Mouse (Mus musculus): ENCODE results near the gene Gm13287. TPM values are rescaled to one million over a fixed set of nuclear protein-coding genes. Genes with fewer than 3 reads are reported as not detected.
"Not testable (repeated sequence)": the region's sequence is repeated elsewhere in the genome, so short reads cannot be mapped to it uniquely, and the experiment has no call there.

Gene Gm13287
- polyA plus RNA-seq, 1 experiment from 2014 or later = not detected

DNA sequence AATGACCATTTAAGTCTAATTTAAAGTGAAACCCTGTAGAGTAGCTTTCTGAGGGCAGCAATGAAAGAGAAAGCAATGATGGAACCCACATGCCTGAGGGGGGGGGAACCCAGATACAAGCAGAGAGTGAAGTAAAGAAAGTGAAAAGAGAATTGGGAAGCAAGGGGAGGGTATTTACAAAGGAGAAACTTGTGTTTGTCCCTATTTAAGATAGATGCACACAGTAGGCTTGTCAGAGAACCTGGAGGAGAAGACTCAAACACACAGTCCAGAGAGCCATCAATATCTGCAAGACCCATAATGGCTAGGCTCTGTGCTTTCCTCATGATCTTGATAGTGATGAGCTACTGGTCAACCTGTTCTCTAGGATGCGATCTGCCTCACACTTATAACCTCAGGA, 16.6 kb downstream of the Gm13287 start, which contains the start of gene Ifna11:
Ifna11 (plus strand) TSS at position 301 of the 400 bp plus-strand sequence.
- ATAC-seq (ENCODE audit: low read depth) (no peak), DNase-seq (ENCODE audit: low spot score) (no peak)
- Histone ChIP-seq H3K36me3 (ENCODE audit: control insufficient read depth, insufficient read depth, low read length) (no peaks in the 10 kb centered on the region), H3K4me1 (ENCODE audit: control insufficient read depth, insufficient read depth, low read length) (no peaks in the 10 kb centered on the region), H3K9ac (ENCODE audit: low read depth, low read length) (no peak within 1 kb of the TSS), H3K4me3 (ENCODE audit: low read depth, low read length) (no peak within 1 kb of the TSS), H3K4me2 (ENCODE audit: low read depth, low read length) (no peak within 1 kb of the TSS), H3K9me3 (ENCODE audit: control insufficient read depth, low read length) (no peaks in the 10 kb centered on the region), H3K27me3 (replicated peaks; ENCODE audit: control insufficient read depth, insufficient read depth, low read length) (no peaks in the 10 kb centered on the region), H3K27ac (replicated peaks; ENCODE audit: low read depth, low read length) (no peak within 1 kb of the TSS)
- 71% methylated on average over 1 of the region's 1 CpGs for WGBS

DNA sequence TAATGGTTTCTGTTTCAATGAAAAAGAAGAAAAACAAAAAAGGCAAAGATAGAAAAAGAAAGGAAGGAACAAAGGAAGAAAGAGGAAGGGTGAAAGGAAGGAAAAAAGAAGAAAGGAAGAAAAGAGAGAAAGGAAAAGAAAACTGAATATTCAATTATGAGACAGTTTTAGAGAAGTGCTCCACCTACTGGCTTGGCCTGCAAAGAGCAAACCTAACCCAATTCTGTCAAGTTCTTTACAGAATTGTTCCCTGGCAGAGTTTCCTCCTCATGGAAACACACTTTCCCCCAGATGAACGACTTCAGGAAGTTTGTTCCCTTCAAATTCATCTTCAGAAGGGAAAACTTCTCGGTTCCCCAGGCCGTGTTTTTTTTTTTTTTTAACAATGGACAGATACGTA, 19.9 kb downstream of the Gm13287 start:
- DNase-seq (ENCODE audit: low spot score) = peak; percentile 4

GRCm38 (mm10) chr4:88827116-88827515, 24.1 kb downstream of the Gm13287 start, which contains the start of gene Ifna6:
TSS of gene Ifna6 (plus strand) at chr4:88827416.
- H3K4me1 ChIP-seq (ENCODE audit: control insufficient read depth, insufficient read depth, low read length); H3K27ac ChIP-seq (replicated peaks; ENCODE audit: low read depth, low read length); H3K9me3 ChIP-seq (ENCODE audit: control insufficient read depth, low read length); H3K4me3 ChIP-seq (ENCODE audit: low read depth, low read length); H3K27me3 ChIP-seq (replicated peaks; ENCODE audit: control insufficient read depth, insufficient read depth, low read length); ATAC-seq (ENCODE audit: low read depth); DNase-seq (ENCODE audit: low spot score); H3K9ac ChIP-seq (ENCODE audit: low read depth, low read length); H3K4me2 ChIP-seq (ENCODE audit: low read depth, low read length); H3K36me3 ChIP-seq (ENCODE audit: control insufficient read depth, insufficient read depth, low read length): not testable (repeated sequence)

More for the DNA sequence above, 19.9 kb downstream of the Gm13287 start:
- H3K9ac ChIP-seq (ENCODE audit: low read depth, low read length) = no peak overlapping the region
- H3K4me1 ChIP-seq (ENCODE audit: control insufficient read depth, insufficient read depth, low read length) = no peaks in the 10 kb centered on the region
- 29% methylated on average over 4 of the region's 4 CpGs for WGBS
- H3K27ac ChIP-seq (replicated peaks; ENCODE audit: low read depth, low read length) = no peak overlapping the region
- H3K36me3 ChIP-seq (ENCODE audit: control insufficient read depth, insufficient read depth, low read length) = no peaks in the 10 kb centered on the region
- ATAC-seq (ENCODE audit: low read depth) = no peak
- H3K4me2 ChIP-seq (ENCODE audit: low read depth, low read length) = no peak overlapping the region
- no peaks in the 10 kb centered on the region for H3K27me3 ChIP-seq (replicated peaks; ENCODE audit: control insufficient read depth, insufficient read depth, low read length)
- no peak overlapping the region for H3K4me3 ChIP-seq (ENCODE audit: low read depth, low read length)
- no peaks in the 10 kb centered on the region for H3K9me3 ChIP-seq (ENCODE audit: control insufficient read depth, low read length)

DNA sequence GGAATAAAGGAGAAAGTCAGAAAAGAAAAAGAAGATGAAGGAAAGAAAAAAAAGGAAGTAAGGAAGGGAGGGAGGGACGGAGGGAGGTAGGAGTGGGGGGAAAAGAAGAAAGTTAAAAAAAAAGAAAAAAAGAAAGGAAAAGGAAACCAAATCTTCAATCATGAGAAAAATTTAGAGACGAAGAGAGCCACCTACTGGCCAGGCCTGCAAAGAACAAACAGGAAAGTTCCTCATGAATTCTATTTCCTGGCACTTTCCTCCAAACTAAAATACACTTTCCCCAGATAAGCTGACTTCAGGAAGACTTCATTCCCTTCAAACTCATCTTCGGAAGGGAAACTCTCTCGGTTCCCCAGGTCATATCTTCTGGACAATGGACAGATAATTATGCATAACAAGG, 27.5 kb downstream of the Gm13287 start:
- Histone ChIP-seq H3K27ac (replicated peaks; ENCODE audit: low read depth, low read length) (no peak overlapping the region), H3K4me3 (ENCODE audit: low read depth, low read length) (no peak overlapping the region), H3K9me3 (ENCODE audit: control insufficient read depth, low read length) (no peaks in the 10 kb centered on the region), H3K4me1 (ENCODE audit: control insufficient read depth, insufficient read depth, low read length) (no peaks in the 10 kb centered on the region), H3K36me3 (ENCODE audit: control insufficient read depth, insufficient read depth, low read length) (no peaks in the 10 kb centered on the region), H3K4me2 (ENCODE audit: low read depth, low read length) (no peak overlapping the region), H3K27me3 (replicated peaks; ENCODE audit: control insufficient read depth, insufficient read depth, low read length) (no peaks in the 10 kb centered on the region), H3K9ac (ENCODE audit: low read depth, low read length) (no peak overlapping the region)
- peak; percentile 12 for DNase-seq (ENCODE audit: low spot score)
- no peak for ATAC-seq (ENCODE audit: low read depth)
- WGBS = 33% methylated on average over 4 of the region's 4 CpGs

DNA sequence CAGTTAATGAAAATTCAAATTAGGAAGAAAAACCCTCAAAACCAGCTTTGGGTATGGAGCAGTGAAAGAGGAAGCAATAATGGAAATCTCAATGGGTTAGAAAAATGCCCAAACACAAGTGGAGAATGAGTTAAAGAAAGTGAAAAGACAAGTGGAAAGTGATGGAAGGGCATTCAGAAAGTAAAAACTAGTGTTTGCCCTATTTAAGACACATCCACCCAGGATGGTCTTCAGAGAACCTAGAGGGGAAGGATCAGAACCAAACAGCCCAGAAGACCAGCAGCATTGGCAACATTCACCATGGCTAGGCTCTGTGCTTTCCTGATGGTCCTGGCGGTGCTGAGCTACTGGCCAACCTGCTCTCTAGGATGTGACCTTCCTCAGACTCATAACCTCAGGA, 32.2 kb downstream of the Gm13287 start, which contains the start of gene Ifna5:
Ifna5 (plus strand) TSS at position 301 of the 400 bp plus-strand sequence.
- H3K27me3 ChIP-seq (replicated peaks; ENCODE audit: control insufficient read depth, insufficient read depth, low read length) = not testable (repeated sequence)

DNA sequence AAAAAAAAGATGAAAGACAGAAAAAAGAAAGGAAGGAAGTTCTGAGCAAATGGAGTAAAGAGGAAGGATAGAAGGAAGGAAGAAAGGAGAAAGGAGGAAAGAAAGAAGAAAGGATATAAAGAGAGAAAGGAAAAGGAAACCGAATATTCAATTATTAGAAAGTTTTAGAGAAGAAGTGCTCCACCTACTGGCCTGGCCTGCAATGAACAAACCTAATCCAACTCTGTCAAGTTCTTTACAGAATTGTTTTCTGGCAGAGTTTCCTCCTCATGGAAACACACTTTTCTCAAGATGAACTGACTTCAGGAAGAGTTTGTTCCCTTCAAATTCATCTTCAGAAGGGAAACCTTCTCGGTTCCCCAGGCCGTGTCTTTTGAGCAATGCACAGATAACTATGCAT, 35.8 kb downstream of the Gm13287 start:
- H3K27me3 ChIP-seq (replicated peaks; ENCODE audit: control insufficient read depth, insufficient read depth, low read length) = no peaks in the 10 kb centered on the region
- 39% methylated on average over 3 of the region's 3 CpGs for WGBS
- ATAC-seq (ENCODE audit: low read depth) (no peak), DNase-seq (ENCODE audit: low spot score) (peak; percentile 8)
- H3K4me2 ChIP-seq (ENCODE audit: low read depth, low read length) = no peak overlapping the region
- no peak overlapping the region for H3K4me3 ChIP-seq (ENCODE audit: low read depth, low read length)
- H3K9me3 ChIP-seq (ENCODE audit: control insufficient read depth, low read length) = no peaks in the 10 kb centered on the region
- no peak overlapping the region for H3K9ac ChIP-seq (ENCODE audit: low read depth, low read length)
- no peaks in the 10 kb centered on the region for H3K36me3 ChIP-seq (ENCODE audit: control insufficient read depth, insufficient read depth, low read length)
- H3K27ac ChIP-seq (replicated peaks; ENCODE audit: low read depth, low read length) = no peak overlapping the region
- H3K4me1 ChIP-seq (ENCODE audit: control insufficient read depth, insufficient read depth, low read length) = no peaks in the 10 kb centered on the region

More for the DNA sequence above, 32.2 kb downstream of the Gm13287 start, which contains the start of gene Ifna5:
- H3K9me3 ChIP-seq (ENCODE audit: control insufficient read depth, low read length); H3K9ac ChIP-seq (ENCODE audit: low read depth, low read length); H3K27ac ChIP-seq (replicated peaks; ENCODE audit: low read depth, low read length); H3K36me3 ChIP-seq (ENCODE audit: control insufficient read depth, insufficient read depth, low read length); DNase-seq (ENCODE audit: low spot score); H3K4me2 ChIP-seq (ENCODE audit: low read depth, low read length); H3K4me1 ChIP-seq (ENCODE audit: control insufficient read depth, insufficient read depth, low read length); ATAC-seq (ENCODE audit: low read depth); H3K4me3 ChIP-seq (ENCODE audit: low read depth, low read length): not testable (repeated sequence)
- no CpG with 5 or more reads among the region's 1 CpGs for WGBS

DNA sequence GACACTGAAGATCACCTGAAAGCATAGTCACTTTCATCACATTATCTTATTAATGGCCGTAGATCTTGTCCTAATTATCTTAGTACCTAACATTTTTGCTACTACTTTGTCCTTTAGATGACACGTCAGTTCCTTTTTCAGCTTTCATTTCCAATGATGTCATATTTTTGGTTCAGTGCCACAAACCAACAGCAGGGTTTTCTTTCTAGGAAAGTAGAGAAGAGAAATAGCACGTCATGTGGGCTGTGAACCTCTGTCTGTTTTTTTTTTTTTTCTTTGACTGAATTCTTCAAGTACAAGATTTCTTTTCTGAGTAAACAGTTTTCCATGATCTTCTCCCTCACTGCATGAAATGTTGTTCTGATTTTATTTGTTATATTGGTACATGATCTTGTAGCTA, 37.0 kb downstream of the Gm13287 start:
- DNase-seq (ENCODE audit: low spot score) (no peak), ATAC-seq (ENCODE audit: low read depth) (no peak)
- H3K36me3 ChIP-seq (ENCODE audit: control insufficient read depth, insufficient read depth, low read length) = no peaks in the 10 kb centered on the region
- H3K4me1 ChIP-seq (ENCODE audit: control insufficient read depth, insufficient read depth, low read length) = no peaks in the 10 kb centered on the region
- H3K9me3 ChIP-seq (ENCODE audit: control insufficient read depth, low read length) = no peaks in the 10 kb centered on the region
- no peak overlapping the region for H3K27ac ChIP-seq (replicated peaks; ENCODE audit: low read depth, low read length)
- no peak overlapping the region for H3K4me2 ChIP-seq (ENCODE audit: low read depth, low read length)
- H3K27me3 ChIP-seq (replicated peaks; ENCODE audit: control insufficient read depth, insufficient read depth, low read length) = no peaks in the 10 kb centered on the region
- no peak overlapping the region for H3K9ac ChIP-seq (ENCODE audit: low read depth, low read length)
- 62% methylated on average over 3 of the region's 3 CpGs for WGBS
- H3K4me3 ChIP-seq (ENCODE audit: low read depth, low read length) = no peak overlapping the region

GRCm38 (mm10) chr4:88841438-88841911, 38.4 kb downstream of the Gm13287 start, which contains the start of gene Ifna4:
TSS of gene Ifna4 (plus strand) at chr4:88841861.
- ATAC-seq (ENCODE audit: low read depth) = no peak
- 41% methylated on average over 2 of the region's 2 CpGs for WGBS

GRCm38 (mm10) chr4:88845334-88845733, 42.3 kb downstream of the Gm13287 start:
- Histone ChIP-seq H3K27me3 (replicated peaks; ENCODE audit: control insufficient read depth, insufficient read depth, low read length) (no peaks in the 10 kb centered on the region), H3K4me2 (ENCODE audit: low read depth, low read length) (no peak overlapping the region), H3K9ac (ENCODE audit: low read depth, low read length) (no peak overlapping the region), H3K4me1 (ENCODE audit: control insufficient read depth, insufficient read depth, low read length) (no peaks in the 10 kb centered on the region), H3K9me3 (ENCODE audit: control insufficient read depth, low read length) (no peaks in the 10 kb centered on the region), H3K27ac (replicated peaks; ENCODE audit: low read depth, low read length) (no peak overlapping the region), H3K36me3 (ENCODE audit: control insufficient read depth, insufficient read depth, low read length) (no peaks in the 10 kb centered on the region), H3K4me3 (ENCODE audit: low read depth, low read length) (no peak overlapping the region)
- ATAC-seq (ENCODE audit: low read depth) (no peak), DNase-seq (ENCODE audit: low spot score) (no peak)
- WGBS = 38% methylated on average over 2 of the region's 2 CpGs

More at GRCm38 (mm10) chr4:88841438-88841911, 38.4 kb downstream of the Gm13287 start, which contains the start of gene Ifna4:
- Histone ChIP-seq H3K9ac (ENCODE audit: low read depth, low read length) (no peak within 1 kb of the TSS), H3K27ac (replicated peaks; ENCODE audit: low read depth, low read length) (no peak within 1 kb of the TSS), H3K27me3 (replicated peaks; ENCODE audit: control insufficient read depth, insufficient read depth, low read length) (no peaks in the 10 kb centered on the region), H3K4me3 (ENCODE audit: low read depth, low read length) (no peak within 1 kb of the TSS), H3K4me1 (ENCODE audit: control insufficient read depth, insufficient read depth, low read length) (no peaks in the 10 kb centered on the region), H3K4me2 (ENCODE audit: low read depth, low read length) (no peak within 1 kb of the TSS), H3K36me3 (ENCODE audit: control insufficient read depth, insufficient read depth, low read length) (no peaks in the 10 kb centered on the region), H3K9me3 (ENCODE audit: control insufficient read depth, low read length) (no peaks in the 10 kb centered on the region)
- DNase-seq (ENCODE audit: low spot score) = no peak
